Mouse (Mus musculus): ENCODE measurements around the gene B3gnt9.

DNA sequence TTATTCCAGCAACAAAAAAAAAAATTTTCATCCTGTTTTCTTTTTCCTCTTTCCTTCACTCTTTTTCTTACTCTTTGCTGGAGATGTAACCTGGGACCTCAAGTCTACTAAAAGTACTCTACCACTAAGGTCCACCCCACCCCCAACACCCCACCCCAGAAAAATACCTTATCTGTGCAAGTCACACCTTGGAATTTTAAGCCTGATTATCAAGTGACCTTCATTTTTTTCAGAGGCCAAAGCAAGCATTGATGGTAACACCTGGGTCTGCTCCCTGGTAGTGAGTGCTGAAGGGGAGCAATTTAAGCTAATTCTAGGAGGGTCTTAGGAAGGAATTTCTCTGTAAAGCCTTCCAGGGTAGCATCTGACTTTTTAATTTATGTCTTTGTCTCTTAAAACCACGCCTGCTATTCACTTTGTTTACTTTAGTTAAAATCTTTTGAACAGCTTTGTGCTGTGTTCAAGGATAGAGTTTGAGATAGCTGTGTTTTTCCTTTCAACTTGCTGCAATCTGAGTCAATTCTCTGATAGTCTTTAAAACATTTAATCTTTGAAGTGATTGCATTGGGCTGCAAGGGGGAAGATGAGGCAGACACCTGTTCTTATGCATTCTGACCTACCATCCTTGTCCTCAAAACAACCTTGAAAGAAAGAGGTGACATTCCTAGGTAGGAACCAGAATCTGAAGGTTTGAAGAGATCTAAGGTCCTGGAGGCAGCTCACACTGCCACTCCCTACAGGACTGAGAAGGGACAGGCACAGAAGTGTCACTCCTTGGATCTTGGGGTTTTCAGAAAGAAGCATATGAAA lies 21.6 kb downstream of the B3gnt9 start:
- TF ChIP-seq POLR2A (IDR thresholded peaks at IDR 0.05; ENCODE audit: control insufficient read depth, extremely low read depth, insufficient read depth, low read length, poor library complexity): no peak
- no peak for TF ChIP-seq CTCF (IDR thresholded peaks at IDR 0.05; ENCODE audit: borderline replicate concordance, control insufficient read depth, extremely low read depth, insufficient read depth, low read length, poor library complexity)

Data from thymus, adult 2 months (tissue).